Mouse (Mus musculus): ENCODE results near the gene Btbd1.
A peak's percentile ranks its signal among the peaks of the same experiment; 100 is the strongest.

Gene Btbd1

DNA sequence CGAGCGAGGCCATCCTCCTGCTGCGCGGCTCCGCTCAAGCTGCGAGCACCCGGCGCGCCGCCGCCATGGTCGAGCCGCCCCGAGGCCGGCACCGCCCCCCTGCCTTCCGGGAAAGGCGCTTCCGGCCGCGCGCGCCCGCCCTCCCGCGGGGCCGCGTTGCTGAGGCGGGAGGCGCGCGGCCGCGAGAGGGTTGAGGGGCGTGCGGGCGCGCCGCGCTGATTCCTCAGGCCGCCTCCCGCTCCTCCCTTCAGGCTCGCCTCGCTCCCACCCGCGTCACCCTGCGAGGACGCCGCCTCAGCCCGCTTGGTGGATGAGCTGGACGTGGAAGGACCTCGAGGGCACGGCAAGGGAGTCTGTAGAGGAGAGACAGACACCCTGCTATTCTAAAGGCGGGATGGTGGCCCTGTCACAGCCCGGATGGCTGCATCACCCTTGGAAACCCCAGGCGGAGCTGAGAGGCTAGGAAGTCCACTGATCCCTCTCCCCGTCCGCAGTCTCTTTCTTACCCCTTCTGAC, at the start of gene Btbd1:
Btbd1 (minus strand) TSS at position 53 of the 516 bp plus-strand sequence.
- DNase-seq = peak; percentile 76

DNA sequence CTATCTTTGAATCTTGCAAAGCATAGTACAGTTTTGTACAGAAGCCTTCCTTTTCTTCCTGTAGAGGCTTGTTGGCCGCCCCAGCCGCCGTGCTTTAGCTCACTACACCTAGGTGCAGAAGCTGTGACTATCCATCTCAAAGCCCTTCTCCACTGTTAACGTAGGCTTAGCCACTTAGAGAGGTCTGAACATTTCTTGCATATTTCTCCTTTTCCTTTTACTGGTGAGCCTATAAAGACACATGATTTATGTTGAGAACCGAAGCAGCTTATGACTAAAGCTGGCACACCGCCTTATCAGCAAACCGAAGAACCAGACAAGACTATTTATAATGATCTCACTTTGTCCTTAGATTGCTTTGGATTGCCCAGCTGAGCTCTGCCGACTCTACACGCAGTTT, 46.1 kb upstream of the Btbd1 start:
- no peak for DNase-seq

DNA sequence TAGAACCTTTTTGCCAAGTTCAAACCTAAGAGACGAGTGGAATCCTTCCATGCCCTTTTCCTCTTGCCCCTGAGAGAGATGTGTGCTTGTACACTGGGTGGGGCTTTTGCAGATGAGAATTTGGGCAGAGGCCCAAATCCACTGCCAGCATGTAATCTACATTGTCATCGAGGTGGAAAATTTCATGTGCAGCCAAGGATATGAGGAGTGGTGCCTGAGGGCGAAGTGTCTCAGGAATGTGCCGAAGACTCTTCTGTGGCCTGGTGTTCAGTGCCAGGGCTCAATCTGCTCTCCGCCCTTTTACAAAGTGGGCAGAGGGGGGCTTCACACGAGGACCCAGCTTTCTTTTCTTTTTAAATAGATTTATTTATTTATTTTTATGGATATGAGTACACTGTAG, 45.4 kb upstream of the Btbd1 start:
- DNase-seq = peak; percentile 33

DNA sequence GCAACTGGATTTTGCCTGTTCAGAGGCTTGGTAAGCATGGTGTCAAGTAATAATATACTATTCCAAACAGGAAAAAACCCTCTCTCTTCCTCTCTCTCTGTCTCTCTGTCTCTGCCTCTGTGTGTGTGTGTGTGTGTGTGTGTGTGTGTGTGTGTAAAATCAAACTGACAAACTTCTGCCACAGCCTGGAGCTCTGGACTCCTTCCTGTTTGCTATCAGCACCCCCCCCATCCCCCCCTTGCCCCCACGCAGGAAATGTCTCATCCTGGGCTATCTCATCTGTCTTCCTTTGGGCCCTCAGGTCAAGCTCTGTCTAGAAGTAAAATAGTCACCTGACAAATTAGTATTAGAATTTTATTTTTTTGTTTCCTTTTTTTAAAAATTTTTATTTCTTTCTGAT, 44.6 kb upstream of the Btbd1 start:
- DNase-seq = no peak

DNA sequence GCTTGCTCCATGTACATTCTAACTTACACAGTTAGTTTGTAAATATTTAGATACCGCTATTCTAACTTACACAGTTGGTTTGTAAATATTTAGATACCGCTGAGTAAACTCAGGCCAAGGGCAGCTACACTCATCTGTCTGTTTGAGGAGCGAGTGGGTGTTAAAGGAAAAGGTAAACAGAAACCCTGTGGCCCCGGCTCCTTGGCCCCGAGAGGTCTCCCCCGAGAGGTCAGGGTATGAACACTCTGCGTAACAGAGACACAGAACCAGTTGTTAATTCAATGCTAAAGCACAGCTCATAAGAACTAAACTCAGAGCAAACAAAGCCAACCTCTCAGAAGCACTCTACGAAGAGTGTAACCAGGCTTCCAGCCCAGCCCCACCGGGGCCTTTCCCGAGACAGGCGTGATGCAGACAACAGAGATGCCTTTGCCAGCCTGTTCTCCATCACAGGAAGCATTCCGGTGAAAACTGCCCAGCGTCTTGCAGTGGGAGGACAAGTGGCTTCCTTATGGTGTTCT, 43.3 kb upstream of the Btbd1 start:
- no peak for DNase-seq

DNA sequence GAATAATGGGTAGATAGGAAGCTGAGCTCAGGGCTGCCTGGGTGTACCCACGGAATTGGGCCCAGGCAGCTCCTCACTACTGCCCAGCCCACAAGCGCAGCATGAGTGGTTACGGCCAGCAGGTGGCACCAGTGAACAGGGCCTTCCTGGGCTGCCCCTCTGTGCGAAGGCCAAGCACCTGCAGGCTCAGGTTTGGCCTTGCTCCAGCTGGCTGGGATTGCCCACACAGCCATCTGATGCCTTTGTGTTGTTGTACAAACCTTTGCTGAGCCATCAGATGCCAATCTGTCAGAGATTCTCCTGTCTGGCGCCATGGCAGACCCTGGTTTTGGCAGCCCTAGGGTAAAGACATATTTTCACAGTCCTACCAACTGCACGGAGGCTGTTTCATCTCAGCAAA, 38.9 kb upstream of the Btbd1 start:
- peak; percentile 82 for DNase-seq

DNA sequence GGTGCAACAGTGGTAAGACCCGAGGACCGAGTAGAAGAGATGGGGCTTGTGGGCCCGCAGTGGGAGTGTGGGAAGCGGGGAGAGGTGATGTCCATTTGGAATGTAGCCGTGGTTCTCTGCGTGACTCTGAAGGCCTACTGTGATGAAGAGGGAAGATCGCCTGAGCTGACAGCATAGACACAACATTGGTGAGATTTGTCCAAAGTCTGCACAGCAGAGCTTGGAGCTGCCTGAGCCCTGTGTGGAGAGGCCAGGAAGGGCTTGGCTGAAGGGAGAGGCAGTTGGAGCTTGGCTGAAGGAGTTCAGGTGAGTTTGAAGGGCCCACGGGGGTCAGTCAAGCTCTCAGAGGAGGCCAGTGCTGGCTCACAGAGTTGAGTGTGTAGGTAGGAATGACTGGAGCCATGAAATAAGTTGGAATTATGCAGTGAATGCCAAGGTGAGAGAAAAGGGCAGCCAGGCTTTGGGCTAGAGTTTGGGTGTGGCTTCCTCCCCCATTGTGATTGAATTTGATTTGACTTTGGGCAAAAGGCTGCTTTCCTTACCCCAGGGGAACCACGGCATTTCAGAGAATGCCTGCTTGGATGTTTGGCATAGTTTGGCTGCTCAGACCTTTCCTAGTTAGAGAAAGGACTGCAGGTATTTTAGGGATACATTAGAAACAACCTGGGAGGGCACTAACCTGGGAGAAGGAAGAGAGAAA, 38.1 kb upstream of the Btbd1 start:
- peak; percentile 27 for DNase-seq

DNA sequence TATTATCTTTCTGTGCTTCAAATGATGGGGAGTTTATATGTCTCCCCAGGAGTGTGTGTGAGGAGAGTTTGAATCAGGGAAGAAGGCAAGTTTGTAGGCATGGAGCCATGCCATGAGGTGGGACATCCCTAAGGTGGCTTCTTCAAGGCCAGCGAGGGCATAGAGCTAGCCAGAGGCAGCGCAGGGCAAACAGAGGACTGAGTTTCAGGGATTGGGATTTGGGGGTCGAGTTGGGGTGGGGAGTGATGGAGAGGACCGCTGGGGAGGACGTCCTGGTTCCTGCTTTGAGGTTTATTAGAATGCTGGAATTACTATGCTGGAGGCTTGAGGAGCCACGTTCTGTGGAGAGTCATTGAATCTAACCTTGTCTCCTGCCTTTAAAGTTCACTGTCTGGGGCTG, 36.7 kb upstream of the Btbd1 start:
- no peak for DNase-seq

DNA sequence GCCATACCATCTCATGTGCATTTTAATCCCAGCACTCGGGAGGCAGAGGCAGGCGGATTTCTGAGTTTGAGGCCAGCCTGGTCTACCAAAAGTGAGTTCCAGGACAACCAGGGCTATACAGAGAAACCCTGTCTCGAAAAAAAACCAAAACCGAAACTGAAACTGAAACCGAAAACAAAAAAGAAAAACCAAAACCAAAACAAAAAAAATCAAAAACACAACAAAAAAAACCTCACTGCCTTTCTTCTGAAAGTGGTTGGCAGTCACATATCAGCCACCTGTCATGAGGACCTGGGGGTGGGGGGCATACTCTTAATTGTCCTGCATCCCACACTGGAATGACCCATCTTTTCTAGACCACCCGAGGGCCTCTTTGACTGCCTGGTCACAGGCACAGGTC, 35.3 kb upstream of the Btbd1 start:
- no peak for DNase-seq

DNA sequence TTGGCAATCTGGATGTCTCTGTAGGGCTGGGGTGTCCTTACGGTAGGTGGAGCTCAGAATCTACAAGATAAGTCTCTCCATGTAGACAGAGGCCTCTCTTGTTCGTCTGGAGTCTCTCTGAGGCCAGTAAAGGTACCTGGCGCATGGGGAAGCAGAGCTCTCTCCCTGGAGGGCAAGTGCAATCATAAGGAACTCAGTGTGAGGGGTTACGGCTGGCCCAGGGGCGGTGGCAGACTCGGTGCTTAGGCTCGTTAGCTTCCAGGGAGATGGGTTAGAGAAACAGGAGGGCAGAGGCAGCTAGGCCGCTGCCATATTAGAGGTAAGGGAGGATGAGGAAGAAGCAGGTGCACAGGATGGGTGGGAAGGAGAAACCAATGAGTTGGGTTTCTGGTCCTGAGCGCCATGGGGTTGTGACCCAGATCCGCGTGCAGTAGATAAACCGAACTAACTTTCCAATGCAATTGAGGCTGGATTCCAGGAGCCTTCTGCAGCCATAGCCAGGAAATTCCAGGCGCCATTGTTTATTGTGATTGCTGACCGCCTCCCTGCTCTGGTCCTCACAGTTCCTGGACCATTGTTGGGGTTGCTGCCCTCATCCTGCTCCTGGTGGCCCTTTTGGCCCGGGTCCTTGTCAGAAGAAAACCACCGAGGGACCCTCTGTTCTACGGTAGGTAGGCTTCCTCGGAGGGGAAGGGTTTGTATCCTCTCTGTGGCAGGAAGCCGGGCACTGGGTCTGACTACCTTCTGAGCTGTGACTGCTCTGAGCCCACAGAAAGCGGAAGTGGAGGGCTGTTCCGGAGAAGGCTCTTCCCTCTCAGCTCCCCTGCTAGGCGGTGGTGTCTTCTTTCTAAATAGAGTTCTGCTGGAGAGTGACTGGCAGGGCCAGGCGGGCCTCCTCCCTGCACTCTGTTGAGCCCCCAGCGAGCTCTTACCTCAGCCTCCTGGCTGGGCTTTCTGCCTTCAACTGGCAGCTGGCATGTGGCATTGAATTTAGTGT, 33.7 kb upstream of the Btbd1 start:
- no peak for DNase-seq

DNA sequence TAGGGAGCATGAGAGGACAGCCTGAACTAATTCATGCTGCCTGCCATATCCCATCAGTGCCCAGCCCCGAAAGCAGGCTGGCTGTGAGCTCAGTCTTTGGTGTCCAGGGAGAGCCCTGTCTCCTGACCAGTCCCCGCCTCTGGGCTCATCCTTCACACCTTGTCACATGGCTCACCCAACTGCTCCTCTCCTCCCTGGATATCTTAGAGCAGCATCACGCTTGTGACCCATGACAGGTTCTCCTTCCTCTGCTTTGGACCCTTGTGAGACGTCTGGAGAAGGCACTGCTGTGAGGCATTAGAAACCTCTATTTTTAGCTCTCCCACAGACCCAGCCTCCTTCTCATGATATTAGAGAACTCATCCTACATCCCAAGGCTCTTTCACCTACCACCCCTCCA, 32.7 kb upstream of the Btbd1 start:
- DNase-seq = no peak

DNA sequence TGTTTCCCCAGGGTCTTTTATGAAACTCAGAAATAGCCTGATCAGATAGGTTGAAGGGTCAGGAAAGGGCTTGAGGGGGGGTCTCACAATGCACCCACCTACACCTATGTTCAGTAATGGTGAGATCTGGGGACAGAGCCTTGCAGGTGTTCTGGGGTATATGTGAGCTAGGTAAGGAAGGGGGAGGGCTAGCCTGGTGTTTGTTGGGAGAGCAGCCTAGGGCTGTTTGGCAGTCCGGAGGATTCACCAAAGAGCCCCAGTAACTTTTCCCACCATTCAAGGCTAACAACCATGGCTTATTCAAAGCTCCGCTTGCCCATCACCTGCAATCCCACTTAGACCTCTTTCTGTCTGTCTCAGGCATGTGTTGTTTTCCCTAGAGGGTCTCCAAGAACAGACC, 32.2 kb upstream of the Btbd1 start:
- no peak for DNase-seq

DNA sequence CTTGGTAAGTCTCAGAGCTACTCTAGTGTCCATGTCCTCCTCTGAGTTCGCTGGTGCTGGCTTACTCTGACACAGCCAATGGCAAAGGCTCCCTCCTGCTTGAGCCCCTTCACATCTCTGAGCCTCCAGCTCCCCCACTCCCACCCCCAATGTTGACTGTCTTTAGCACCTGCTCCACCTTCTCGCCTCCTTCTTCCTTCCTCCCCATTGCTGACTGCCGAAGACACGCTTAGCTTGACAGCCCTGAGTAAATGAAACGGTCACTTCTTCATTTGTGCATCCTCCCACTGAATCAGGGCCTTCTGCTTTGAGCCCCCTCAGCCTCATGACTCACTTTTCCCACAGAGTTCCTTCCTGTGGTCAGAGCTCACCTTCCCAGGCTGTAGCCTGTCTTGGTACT, 31.8 kb upstream of the Btbd1 start:
- no peak for DNase-seq

DNA sequence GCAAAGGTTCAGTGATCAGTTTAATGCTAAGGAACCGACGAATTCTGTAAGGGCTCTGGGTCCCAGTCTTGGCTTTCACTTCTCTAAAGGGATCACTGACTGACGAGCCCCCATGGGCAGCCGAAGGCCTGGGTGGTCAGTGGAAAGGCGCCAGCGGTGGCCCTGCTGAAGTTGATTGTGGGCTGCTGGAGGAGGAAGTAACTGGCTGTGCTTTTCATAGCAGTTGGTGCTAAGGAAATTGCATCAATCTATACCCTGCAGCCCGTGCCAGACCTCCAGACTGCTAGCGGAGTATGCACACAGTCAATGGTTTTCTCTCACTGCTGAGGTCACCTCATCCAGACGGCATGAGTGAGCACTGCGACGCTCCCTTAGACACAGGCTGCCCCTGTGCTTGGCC, 30.8 kb upstream of the Btbd1 start:
- DNase-seq = no peak

DNA sequence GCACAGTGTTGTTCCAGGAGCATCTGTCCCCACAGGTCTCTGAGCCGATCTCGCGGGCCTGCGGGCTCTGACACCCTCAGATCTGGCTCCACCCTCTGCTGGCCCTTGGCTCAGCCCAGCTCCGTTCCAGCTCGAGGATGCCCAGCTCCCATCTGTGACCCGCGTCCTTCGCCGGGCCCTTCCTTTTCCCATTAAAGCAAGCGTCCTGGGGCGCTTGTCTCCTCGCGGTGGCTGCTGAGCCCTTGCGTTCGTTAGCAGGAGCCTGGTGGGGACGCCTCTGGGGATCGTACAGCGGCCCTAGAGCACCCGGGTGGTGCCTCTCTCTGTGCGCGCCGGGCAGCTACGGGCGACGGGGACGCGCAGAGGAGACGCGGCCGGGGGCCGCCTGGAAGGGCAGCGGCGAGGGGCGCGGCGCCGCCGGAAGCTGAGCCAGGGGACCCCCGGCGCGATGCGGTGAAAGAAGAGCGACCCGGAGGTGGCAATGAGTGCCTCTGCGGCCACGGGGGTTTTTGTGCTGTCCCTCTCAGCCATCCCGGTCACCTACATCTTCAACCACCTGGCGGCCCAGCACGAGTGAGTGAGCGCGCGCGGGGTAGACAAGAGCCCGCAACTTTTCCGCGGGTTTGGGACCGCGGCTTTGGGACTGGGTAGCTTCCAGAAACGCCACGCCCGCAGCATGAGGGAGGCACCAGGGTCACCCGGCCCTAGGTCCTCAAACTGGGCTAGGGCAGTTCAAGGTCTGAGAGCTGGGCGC, 29.9 kb upstream of the Btbd1 start, which contains the start of gene Tm6sf1:
Tm6sf1 (plus strand) TSS at position 34 of the 754 bp plus-strand sequence.
- no peak for DNase-seq

DNA sequence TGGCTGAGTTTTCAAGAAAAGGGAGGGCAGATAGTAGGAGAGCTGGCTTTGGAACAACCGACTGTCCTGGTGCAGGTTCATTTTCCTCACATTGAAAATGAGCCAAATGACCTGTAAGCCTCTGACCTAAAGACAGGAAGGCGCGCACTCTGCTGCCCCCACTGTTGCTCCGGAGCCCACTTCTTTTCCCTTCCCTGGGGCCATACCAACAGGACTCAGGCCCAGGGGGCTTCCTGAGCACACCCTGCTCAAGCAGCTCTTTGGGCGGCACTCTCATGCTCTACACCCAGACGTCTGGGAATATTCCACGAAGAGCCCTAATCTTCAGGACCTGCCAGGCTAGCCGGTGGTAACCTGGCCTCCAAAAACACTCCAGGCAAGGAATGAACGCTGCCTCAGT, 29.0 kb upstream of the Btbd1 start:
- DNase-seq = no peak

DNA sequence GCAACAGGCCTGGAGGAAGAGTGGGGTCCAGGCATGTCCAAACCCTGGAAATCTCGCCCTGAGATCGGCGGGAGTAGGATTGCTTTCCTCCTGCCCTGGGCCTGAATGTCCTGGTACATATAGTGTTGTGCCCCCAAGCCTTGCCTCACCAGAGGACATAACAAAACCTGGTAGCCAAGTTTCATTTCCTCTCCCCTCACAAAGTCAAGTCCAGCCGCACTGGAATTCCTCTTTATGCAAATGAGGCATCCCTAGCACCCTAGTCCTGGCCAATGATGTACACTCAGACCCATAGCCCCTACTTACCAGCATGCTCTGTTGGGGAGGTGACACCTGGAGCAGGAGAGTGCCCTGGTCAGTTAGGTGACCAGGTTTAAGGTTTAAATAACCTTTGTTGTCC, 27.0 kb upstream of the Btbd1 start:
- DNase-seq = no peak

DNA sequence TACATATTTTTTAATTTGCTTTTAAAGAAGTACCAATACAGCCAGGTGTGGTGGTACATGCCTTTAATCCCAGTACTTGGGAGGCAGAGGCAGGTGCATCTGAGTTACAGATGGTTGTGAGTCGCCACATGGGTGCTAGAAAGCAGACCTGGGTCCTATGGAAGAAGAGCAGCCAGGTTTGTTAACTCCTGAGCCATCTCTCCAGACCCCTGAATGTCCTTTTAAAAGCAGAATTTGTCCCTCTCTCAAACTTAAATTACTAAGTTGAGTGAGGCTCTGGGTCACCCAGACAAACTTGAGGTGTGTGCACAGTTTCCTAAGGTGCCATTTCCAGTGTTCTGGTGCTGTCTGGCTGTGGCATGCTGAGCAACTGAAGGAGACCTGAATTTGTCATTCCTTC, 26.5 kb upstream of the Btbd1 start, which contains the start of gene Gm10160:
Gm10160 (minus strand) TSS at position 101 of the 400 bp plus-strand sequence.
- no peak for DNase-seq

DNA sequence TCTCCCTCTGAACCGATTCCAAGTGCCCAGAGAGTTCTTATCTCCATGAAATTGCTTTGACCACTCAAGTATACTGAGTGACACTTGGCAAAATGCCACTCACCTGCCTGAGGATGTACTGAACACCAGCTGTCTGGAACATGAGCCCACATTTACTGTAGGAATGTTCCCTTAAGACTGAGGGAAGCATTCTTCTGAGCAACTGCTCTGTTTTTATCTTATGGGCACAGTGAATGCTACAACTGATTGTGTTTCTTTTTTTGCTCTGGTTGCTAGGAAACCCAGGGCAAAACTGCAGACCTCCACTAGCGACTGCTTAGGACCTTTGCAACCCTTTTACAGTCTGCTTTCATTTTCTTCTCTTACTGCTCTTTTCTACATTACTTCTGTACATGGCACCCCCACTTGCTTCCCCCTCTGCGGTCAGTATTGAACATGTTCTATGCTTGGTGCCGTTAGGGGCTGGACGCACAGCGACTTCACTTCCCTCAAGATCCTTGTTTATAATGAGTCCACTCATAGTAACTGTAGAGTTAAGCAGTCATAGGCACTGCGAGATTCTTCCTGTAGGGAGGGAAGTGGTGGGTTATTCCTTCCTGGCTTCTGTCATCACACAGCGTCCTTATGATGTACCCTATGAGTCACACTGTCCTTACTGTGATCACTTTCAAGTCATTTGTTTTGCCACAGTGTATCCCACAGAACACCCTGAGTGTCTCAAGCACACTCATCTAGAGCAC, 25.5 kb upstream of the Btbd1 start:
- DNase-seq = no peak

DNA sequence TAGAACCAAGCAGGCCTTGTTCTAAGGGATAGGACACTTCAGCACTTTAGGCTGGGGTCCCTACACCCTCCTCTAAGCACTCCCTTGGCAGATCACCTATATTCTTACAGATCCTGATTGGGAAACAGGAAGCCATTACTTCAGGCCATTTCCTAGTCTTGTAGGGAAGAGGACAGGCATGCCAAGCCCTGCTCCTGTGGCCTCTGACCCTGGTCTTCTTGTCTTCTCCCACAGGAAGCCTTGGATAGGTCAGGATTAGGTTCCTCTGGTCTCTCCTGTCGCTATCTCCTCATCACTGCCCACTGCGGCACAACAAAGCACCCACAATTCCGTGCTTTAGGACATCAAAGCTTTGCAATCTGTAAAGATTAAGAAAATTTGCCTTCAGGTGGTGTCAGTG, 22.5 kb upstream of the Btbd1 start:
- peak; percentile 32 for DNase-seq

DNA sequence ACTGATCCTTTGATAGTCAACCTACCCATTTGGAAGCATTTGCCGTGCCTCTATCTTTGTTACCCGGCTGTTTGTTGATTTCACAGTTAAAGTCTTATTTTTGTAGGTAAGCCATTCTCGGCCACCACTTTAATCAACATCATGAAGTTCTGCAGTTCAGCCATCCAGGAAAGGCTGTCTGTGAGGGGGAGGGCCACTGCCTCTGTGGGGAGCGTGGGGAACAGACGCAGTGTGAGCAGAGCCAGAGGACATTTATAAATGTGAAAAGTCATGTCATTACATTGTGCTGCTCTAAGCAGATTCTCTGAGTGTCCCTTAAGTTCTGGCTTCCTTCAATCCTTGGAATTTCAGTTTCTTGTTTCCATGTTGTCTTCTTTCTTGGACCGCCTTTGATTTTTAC, 20.9 kb upstream of the Btbd1 start:
- DNase-seq = no peak

DNA sequence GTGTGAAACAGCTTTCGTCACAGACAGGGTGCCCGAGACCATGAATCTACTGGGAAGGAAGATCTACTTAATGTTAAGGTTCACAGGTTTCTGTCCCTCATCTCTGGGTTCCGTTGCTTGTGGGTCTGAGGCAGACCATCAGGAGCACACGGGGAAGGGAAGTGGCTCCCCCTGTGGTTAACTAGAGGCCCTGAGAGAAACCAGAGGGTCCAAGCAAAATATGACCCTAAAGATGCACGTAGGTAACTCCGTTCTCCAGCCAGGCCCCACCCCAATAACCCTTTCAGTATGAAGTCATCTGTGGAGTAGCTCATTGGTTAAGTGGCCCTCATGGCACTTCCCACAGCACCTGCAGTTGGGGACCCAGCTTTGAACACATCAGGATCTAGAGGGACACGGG, 20.4 kb upstream of the Btbd1 start:
- DNase-seq = no peak
